Mouse (Mus musculus) stomach, postnatal 0 days (tissue): ENCODE data around the gene Gm20683.

Experiments
- CTCF ChIP-seq: IDR thresholded peaks from 2 replicates; pipeline ENCODE4 v1.5.1; 2016; ENCODE audit warnings: antibody characterized with exemption, low read depth, mild to moderate bottlenecking, moderate library complexity
- EP300 ChIP-seq: optimal IDR thresholded peaks from 2 replicates; pipeline ENCODE3; 2016; ENCODE audit warnings: antibody characterized with exemption

DNA sequence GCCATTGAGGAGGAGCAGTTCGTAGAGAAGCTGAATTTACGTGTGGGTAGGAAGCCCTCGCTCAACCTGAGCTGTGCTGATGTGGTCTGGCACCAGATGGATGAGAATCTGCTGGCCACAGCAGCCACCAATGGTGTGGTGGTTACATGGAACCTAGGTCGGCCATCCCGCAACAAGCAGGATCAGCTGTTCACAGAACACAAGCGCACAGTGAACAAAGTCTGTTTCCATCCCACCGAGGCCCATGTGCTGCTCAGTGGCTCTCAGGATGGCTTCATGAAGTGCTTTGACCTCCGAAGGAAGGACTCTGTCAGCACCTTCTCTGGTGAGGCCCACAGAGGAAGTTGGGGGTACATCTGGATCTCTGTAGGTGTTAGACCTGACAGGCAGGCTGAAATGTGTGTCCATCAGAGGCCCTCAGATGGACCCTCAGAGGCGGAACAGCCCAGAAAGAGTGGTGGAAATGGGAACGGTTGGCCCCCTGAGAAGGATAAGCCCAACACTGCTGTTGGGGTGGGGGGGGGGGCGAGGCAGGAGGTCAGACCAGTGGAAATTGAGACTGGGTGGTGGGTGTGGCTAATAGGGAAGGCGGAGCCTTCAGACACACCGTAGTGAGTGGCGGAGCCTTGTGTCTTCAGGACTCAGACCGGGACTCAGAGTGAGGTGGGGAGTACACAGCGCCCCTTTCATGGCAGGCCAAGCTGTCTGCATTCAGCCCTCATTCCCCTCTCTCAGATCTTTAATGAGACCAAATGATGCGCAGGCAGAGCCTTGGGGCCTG, 17.0 kb downstream of the Gm20683 start:
- TF ChIP-seq CTCF: no peak
- no peak for TF ChIP-seq EP300
